Mouse (Mus musculus): Measurements from ENCODE around the gene Plekhh1. TPM values are rescaled to one million over a fixed set of nuclear protein-coding genes. Genes with fewer than 3 reads are reported as not detected.
A peak's percentile ranks its signal among the peaks of the same experiment; 100 is the strongest.

Gene Plekhh1
- total and polyA plus RNA-seq, 2 experiments = 0.09 to 0.27 TPM

GRCm38 (mm10) chr12:79059573-79059972 is 30.6 kb downstream of the Plekhh1 start:
- H3K4me3 ChIP-seq (ENCODE audit: insufficient read depth, low read depth, low read length) = no peak overlapping the region
- H3K4me1 ChIP-seq (ENCODE audit: control insufficient read depth, insufficient read depth, low read length) = no peaks in the 10 kb centered on the region
- H3K27ac ChIP-seq (replicated peaks; ENCODE audit: insufficient read depth, low read depth, low read length) = no peak overlapping the region
- H3K79me2 ChIP-seq (ENCODE audit: control insufficient read depth, insufficient read depth, low read length) = no peaks in the 10 kb centered on the region
- H3K36me3 ChIP-seq (ENCODE audit: control insufficient read depth, insufficient read depth, low read length) = no peaks in the 10 kb centered on the region
- WGBS = 93% methylated on average over 6 of the region's 6 CpGs
- no peak for DNase-seq (ENCODE audit: extremely low read depth, low read depth, low spot score)
- H3K27me3 ChIP-seq (ENCODE audit: control insufficient read depth, insufficient read depth, low read length) = no peaks in the 10 kb centered on the region
- TF ChIP-seq CTCF (IDR thresholded peaks at IDR 0.05; ENCODE audit: low read depth, low read length) (no peak), POLR2A (IDR thresholded peaks at IDR 0.05; ENCODE audit: extremely low read depth, insufficient read depth, low read length) (no peak)
- H3K9ac ChIP-seq (ENCODE audit: low read depth, low read length) = no peak overlapping the region

GRCm38 (mm10) chr12:79060134-79060533 is 31.2 kb downstream of the Plekhh1 start:
- TF ChIP-seq CTCF (IDR thresholded peaks at IDR 0.05; ENCODE audit: low read depth, low read length) (no peak), POLR2A (IDR thresholded peaks at IDR 0.05; ENCODE audit: extremely low read depth, insufficient read depth, low read length) (no peak)
- WGBS = 91% methylated on average over 9 of the region's 9 CpGs
- Histone ChIP-seq H3K36me3 (ENCODE audit: control insufficient read depth, insufficient read depth, low read length) (no peaks in the 10 kb centered on the region), H3K4me1 (ENCODE audit: control insufficient read depth, insufficient read depth, low read length) (no peaks in the 10 kb centered on the region), H3K27me3 (ENCODE audit: control insufficient read depth, insufficient read depth, low read length) (no peaks in the 10 kb centered on the region), H3K9ac (ENCODE audit: low read depth, low read length) (no peak overlapping the region), H3K27ac (replicated peaks; ENCODE audit: insufficient read depth, low read depth, low read length) (no peak overlapping the region), H3K4me3 (ENCODE audit: insufficient read depth, low read depth, low read length) (no peak overlapping the region), H3K79me2 (ENCODE audit: control insufficient read depth, insufficient read depth, low read length) (no peaks in the 10 kb centered on the region)
- no peak for DNase-seq (ENCODE audit: extremely low read depth, low read depth, low spot score)

GRCm38 (mm10) chr12:79060766-79061652 is 32.0 kb downstream of the Plekhh1 start:
- Histone ChIP-seq H3K4me3 (ENCODE audit: insufficient read depth, low read depth, low read length) (no peak overlapping the region), H3K27ac (replicated peaks; ENCODE audit: insufficient read depth, low read depth, low read length) (no peak overlapping the region), H3K79me2 (ENCODE audit: control insufficient read depth, insufficient read depth, low read length) (no peaks in the 10 kb centered on the region), H3K27me3 (ENCODE audit: control insufficient read depth, insufficient read depth, low read length) (no peaks in the 10 kb centered on the region), H3K36me3 (ENCODE audit: control insufficient read depth, insufficient read depth, low read length) (no peaks in the 10 kb centered on the region), H3K9ac (ENCODE audit: low read depth, low read length) (no peak overlapping the region), H3K4me1 (ENCODE audit: control insufficient read depth, insufficient read depth, low read length) (no peaks in the 10 kb centered on the region)
- no peak for DNase-seq (ENCODE audit: extremely low read depth, low read depth, low spot score)
- TF ChIP-seq POLR2A (IDR thresholded peaks at IDR 0.05; ENCODE audit: extremely low read depth, insufficient read depth, low read length) (no peak), CTCF (IDR thresholded peaks at IDR 0.05; ENCODE audit: low read depth, low read length) (no peak)
- 78% methylated on average over 7 of the region's 7 CpGs for WGBS

GRCm38 (mm10) chr12:79064451-79064850 is 35.5 kb downstream of the Plekhh1 start:
- Histone ChIP-seq H3K4me1 (ENCODE audit: control insufficient read depth, insufficient read depth, low read length) (no peaks in the 10 kb centered on the region), H3K36me3 (ENCODE audit: control insufficient read depth, insufficient read depth, low read length) (no peaks in the 10 kb centered on the region), H3K9ac (ENCODE audit: low read depth, low read length) (no peak overlapping the region), H3K27me3 (ENCODE audit: control insufficient read depth, insufficient read depth, low read length) (no peaks in the 10 kb centered on the region), H3K4me3 (ENCODE audit: insufficient read depth, low read depth, low read length) (no peak overlapping the region), H3K79me2 (ENCODE audit: control insufficient read depth, insufficient read depth, low read length) (no peaks in the 10 kb centered on the region), H3K27ac (replicated peaks; ENCODE audit: insufficient read depth, low read depth, low read length) (no peak overlapping the region)
- DNase-seq (ENCODE audit: extremely low read depth, low read depth, low spot score) = no peak
- 94% methylated on average over 13 of the region's 13 CpGs for WGBS
- TF ChIP-seq CTCF (IDR thresholded peaks at IDR 0.05; ENCODE audit: low read depth, low read length) (no peak), POLR2A (IDR thresholded peaks at IDR 0.05; ENCODE audit: extremely low read depth, insufficient read depth, low read length) (no peak)

GRCm38 (mm10) chr12:79066431-79066830 is 37.5 kb downstream of the Plekhh1 start:
- H3K4me1 ChIP-seq (ENCODE audit: control insufficient read depth, insufficient read depth, low read length) = no peaks in the 10 kb centered on the region
- no peaks in the 10 kb centered on the region for H3K27me3 ChIP-seq (ENCODE audit: control insufficient read depth, insufficient read depth, low read length)
- 88% methylated on average over 9 of the region's 9 CpGs for WGBS
- TF ChIP-seq POLR2A (IDR thresholded peaks at IDR 0.05; ENCODE audit: extremely low read depth, insufficient read depth, low read length) (no peak), CTCF (IDR thresholded peaks at IDR 0.05; ENCODE audit: low read depth, low read length) (no peak)
- H3K4me3 ChIP-seq (ENCODE audit: insufficient read depth, low read depth, low read length) = no peak overlapping the region
- H3K36me3 ChIP-seq (ENCODE audit: control insufficient read depth, insufficient read depth, low read length) = no peaks in the 10 kb centered on the region
- no peak overlapping the region for H3K27ac ChIP-seq (replicated peaks; ENCODE audit: insufficient read depth, low read depth, low read length)
- no peak for DNase-seq (ENCODE audit: extremely low read depth, low read depth, low spot score)
- no peaks in the 10 kb centered on the region for H3K79me2 ChIP-seq (ENCODE audit: control insufficient read depth, insufficient read depth, low read length)
- H3K9ac ChIP-seq (ENCODE audit: low read depth, low read length) = no peak overlapping the region

GRCm38 (mm10) chr12:79067526-79067925 is 38.6 kb downstream of the Plekhh1 start:
- Histone ChIP-seq H3K4me3 (ENCODE audit: insufficient read depth, low read depth, low read length) (no peak overlapping the region), H3K27ac (replicated peaks; ENCODE audit: insufficient read depth, low read depth, low read length) (no peak overlapping the region), H3K79me2 (ENCODE audit: control insufficient read depth, insufficient read depth, low read length) (no peaks in the 10 kb centered on the region), H3K4me1 (ENCODE audit: control insufficient read depth, insufficient read depth, low read length) (no peaks in the 10 kb centered on the region), H3K27me3 (ENCODE audit: control insufficient read depth, insufficient read depth, low read length) (no peaks in the 10 kb centered on the region), H3K36me3 (ENCODE audit: control insufficient read depth, insufficient read depth, low read length) (no peaks in the 10 kb centered on the region), H3K9ac (ENCODE audit: low read depth, low read length) (no peak overlapping the region)
- DNase-seq (ENCODE audit: extremely low read depth, low read depth, low spot score) = peak; percentile 65
- TF ChIP-seq POLR2A (IDR thresholded peaks at IDR 0.05; ENCODE audit: extremely low read depth, insufficient read depth, low read length) = no peak
- no peak for TF ChIP-seq CTCF (IDR thresholded peaks at IDR 0.05; ENCODE audit: low read depth, low read length)
- WGBS = 53% methylated on average over 5 of the region's 5 CpGs

Measured in liver, adult 2 months (tissue).